Mouse (Mus musculus): ENCODE data around the gene Igsf1. TPM values are rescaled to one million over a fixed set of nuclear protein-coding genes. Genes with fewer than 3 reads are reported as not detected.

Igsf1 gene
- 1 to 10 TPM in 1 of 2 experiments, under 1 TPM in 1; 0.84 to 1.6 TPM for total RNA-seq (2021)
- long read RNA-seq, experiment 1, partial matches to known transcripts, result 1 of 1 reads
- long read RNA-seq, experiment 1, other reads (novel, unspliced or antisense), result 0 of 1 reads
- long read RNA-seq, experiment 2, partial matches to known transcripts, result 0 of 1 reads
- long read RNA-seq, experiment 2, other reads (novel, unspliced or antisense), result 1 of 1 reads

GRCm38 (mm10) chrX:49797213-49798019 is at the start of gene Igsf1:
TSS of gene Igsf1 (minus strand) at chrX:49797749.
- intact Hi-C loops (cut with DNase I), result no loop called here
- DNase-seq, result peak; percentile 29
- peak within 1 kb of the TSS; percentile 54 for H3K4me3 ChIP-seq
- no peak within 1 kb of the TSS for H3K27ac ChIP-seq
- TF ChIP-seq CTCF (IDR thresholded peaks at IDR 0.05), result no peak

GRCm38 (mm10) chrX:49770828-49771227 is 26.7 kb downstream of the Igsf1 start:
- H3K4me3 ChIP-seq, result no peak overlapping the region
- intact Hi-C loops (cut with DNase I), result loop anchor here (5.0 kb wide), 1 partner anchor 731 kb away; no protein-coding TSS in a partner anchor
- no peak overlapping the region for H3K27ac ChIP-seq
- peak; percentile 59 for TF ChIP-seq CTCF (IDR thresholded peaks at IDR 0.05)
- DNase-seq, result peak; percentile 48

GRCm38 (mm10) chrX:49745192-49745591 is 52.4 kb downstream of the Igsf1 start:
- no peak overlapping the region for H3K27ac ChIP-seq
- no peak for DNase-seq
- no peak overlapping the region for H3K4me3 ChIP-seq
- TF ChIP-seq CTCF (IDR thresholded peaks at IDR 0.05), result no peak
- intact Hi-C loops (cut with DNase I), result no loop called here

- no peak for TF ChIP-seq CTCF (IDR thresholded peaks at IDR 0.05)
- H3K4me3 ChIP-seq, result no peak within 1 kb of the TSS
- H3K27ac ChIP-seq, result no peak within 1 kb of the TSS
- intact Hi-C loops (cut with DNase I), result no loop called here
- DNase-seq, result no peak
Observed at GRCm38 (mm10) chrX:49734959-49735358, 62.6 kb downstream of the Igsf1 start, which contains the start of gene Olfr1321. TSS of gene Olfr1321 (minus strand) at chrX:49735059.

Other genes with a start within 250 kb of the Igsf1 start
- gene Olfr1320, start 125.4 kb downstream of the Igsf1 start, total RNA-seq (2021), result not detected
- not detected for gene Olfr1321, start 62.7 kb downstream of the Igsf1 start, total RNA-seq (2021)
- gene Olfr1322, start 93.7 kb upstream of the Igsf1 start, total RNA-seq (2021), result not detected
- not detected for gene Olfr1323, start 221.6 kb upstream of the Igsf1 start, total RNA-seq (2021)

Data from gastrocnemius, adult 2 months (tissue).